Mouse (Mus musculus) G1E (cell line): ENCODE measurements around the gene Cwc27.

ENCODE experiments used
- CTCF ChIP-seq: IDR thresholded peaks from 2 replicates; pipeline ENCODE4 v1.5.1; 2012; ENCODE audit warnings: low read depth, low read length, inconsistent platforms, mixed read lengths
- GATA1 ChIP-seq: IDR thresholded peaks from 2 replicates; pipeline ENCODE4 v1.6.1; 2012; ENCODE audit warnings: borderline replicate concordance, low read length, inconsistent platforms, mixed read lengths
- POLR2AphosphoS5 ChIP-seq: IDR thresholded peaks from 2 replicates; pipeline ENCODE4 v1.6.1; 2012; ENCODE audit warnings: low read depth, low read length, inconsistent platforms; ENCODE audit not compliant: insufficient replicate concordance
- TAL1 ChIP-seq: conservative IDR thresholded peaks from 2 replicates; pipeline ENCODE4 v1.6.1; 2012; ENCODE audit warnings: low read depth, low read length, inconsistent platforms, mixed read lengths

DNA sequence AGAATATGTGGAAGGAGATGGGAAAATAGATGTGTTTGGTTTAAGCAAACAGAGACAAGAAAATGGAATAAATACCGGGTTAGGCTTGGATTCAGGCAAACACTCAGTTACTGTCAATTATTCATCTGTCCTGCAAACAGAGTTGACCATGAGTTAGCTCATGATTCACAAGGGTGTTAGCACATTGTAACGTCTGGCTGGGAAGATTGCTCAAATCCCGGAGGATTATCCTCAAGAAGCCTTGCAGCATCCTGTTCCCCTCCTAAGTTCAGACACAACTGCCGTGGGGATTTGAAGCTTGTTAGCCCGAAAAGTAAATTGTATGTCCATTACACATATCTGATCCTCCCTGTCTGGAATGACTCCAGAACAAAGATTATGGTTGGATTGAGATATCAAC lies 228.6 kb downstream of the Cwc27 start:
- no peak for TF ChIP-seq CTCF
- no peak for TF ChIP-seq TAL1
- TF ChIP-seq GATA1 = no peak
- TF ChIP-seq POLR2AphosphoS5 = no peak
